Mouse (Mus musculus) mouse trophoblast stem cell (cell line): ENCODE measurements around the gene Xkr7.

Experiments used
- in situ Hi-C, 2 experiments: fragments of 300-500 bp; cut with MseI, MboI; formaldehyde crosslinking; loops; 2 replicates in 1 of 2; 3 replicates in 1 of 2; pipeline ENCODE4 v1.15.1; 2025

Gene Xkr7

DNA sequence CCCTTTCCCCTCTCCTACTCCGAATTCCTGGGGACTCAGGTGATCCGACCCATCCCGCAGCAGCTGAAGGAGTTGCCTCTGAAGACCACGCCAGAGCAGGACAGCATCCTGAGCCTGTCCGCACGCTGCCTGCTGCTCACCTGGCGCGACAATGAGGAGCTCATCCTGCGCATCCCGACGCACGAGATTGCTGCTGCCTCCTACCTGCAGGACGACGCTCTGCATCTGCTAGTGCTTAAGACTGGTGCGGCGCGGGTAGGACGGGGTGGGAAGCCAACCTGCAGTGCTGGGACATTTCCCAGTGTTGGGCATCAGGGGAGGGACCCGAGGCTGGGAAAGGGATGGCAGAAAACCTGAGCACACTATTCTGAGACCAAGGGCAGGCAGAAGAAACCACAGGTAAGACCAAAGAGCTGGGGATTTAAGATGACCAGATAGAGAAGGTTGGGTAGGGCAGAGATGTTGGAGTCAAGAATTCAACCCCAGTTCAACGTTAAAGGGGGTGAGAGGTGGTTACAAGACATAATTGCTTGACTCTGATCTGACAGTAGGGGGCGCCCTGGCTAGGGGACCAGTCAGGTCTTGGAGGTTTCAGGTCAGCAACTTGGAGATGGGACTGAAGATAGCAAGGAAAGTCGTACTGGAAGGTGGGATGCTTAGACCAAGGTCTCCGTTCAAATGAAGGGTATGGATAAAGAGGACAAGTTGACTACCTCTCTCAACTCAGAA, 39.3 kb downstream of the Xkr7 start:
- in situ Hi-C loops = no loop called here

DNA sequence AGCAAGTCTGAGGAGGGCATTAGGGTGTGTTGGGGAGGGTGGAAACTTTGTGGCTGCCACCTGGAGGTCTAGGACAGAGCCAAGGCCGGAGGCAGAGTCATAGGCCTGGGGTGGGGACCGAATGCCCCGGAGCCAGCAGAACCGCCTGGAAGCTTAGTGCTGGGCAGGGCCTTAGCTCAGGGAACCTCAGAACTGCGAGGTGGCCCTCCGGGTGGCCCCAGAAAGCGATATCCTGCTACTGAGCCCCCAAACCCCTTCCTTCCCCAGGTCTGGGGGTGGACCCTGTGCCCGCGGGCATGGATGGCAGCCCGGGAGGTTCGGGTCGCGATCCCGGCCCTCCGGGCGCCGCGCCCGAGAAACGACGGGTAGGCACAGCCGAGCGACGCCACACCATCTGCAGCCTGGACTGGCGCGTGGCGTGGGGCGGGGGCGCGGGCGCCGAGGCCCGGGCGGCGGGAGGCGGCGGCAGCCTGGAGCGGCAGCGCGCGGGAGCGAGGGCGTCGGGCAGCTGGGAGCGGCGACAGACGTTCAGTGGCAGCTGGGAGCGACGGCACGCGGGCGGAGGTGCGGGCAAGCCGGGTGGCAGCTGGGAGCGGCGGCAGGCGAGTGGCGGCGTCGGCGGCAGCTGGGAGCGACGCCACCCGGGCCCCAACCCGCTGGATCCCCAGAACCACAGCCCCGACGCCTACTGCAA, 40.0 kb downstream of the Xkr7 start:
- in situ Hi-C loops = no loop called here

DNA sequence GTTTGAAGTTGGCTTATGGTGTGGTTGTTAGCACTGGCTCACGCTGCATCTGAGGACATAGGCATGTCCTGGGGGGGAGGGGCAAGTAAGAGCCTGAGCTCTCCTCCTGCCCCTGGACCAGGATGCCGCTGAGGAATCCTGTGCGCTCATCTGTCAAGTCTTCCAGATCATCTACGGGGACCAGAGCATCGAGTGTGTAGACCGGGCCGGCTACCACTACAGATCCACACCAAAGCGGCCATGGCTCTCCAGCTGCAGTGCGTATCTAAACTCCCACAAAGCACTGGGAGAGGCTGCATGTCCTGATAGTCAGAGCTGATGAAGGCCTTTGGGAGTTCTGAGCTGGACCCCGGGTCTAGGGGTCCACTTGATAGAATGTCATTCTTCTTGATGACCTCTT, 43.0 kb downstream of the Xkr7 start:
- in situ Hi-C loops = no loop called here

DNA sequence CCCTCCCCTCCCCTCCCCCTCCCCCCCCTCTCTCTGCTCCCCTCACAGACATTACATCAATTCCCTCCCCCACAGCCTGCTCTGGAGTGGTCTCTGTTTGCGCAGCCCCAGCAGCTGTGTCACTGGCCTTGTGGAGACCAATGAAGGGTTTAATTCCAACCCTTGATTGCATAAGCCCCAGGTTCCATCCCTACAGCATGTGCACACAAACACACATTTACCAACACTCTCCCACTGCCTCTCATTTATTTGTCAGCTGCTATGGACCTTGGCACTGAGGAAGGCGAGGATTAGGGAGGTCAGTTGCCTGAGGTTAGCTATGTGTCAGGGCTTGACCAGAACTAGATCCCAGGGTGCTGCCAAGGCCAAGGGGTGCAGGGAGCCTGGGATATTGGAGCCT, 44.3 kb downstream of the Xkr7 start:
- in situ Hi-C loops = no loop called here

DNA sequence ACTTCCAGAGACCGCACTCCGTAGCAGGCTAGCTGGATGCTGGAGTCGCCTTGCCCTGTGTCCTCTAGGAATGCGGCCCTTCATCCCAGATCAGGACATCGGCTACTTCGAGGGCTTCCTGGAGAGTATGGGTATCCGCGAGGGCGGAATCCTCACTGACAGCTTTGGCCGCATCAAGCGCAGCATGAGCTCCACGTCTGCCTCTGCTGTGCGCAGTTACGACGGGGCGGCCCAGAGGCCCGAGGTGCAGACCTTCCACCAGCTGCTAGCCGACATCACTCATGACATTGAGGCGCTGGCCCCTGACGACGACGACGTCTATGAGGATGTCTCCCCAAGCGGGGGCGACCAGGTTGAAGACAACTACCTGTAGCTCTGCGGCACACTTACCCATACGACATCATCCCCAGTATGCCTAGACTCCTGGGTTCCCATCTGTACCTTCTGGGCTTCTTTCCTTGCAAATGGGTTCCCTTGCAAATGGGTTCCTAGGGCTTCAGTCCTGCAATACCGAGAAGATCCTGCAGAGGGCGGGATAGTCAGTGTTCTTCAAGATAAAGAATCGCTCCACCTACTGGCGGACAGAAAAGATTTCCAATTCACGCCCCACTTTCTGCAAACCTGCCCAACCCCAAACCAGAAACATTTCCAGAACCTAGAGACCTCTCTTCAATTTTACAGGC, 49.3 kb downstream of the Xkr7 start:
- in situ Hi-C loops = loop anchor here (10.0 kb wide), 1 partner anchor 54 kb away; no protein-coding TSS in a partner anchor

DNA sequence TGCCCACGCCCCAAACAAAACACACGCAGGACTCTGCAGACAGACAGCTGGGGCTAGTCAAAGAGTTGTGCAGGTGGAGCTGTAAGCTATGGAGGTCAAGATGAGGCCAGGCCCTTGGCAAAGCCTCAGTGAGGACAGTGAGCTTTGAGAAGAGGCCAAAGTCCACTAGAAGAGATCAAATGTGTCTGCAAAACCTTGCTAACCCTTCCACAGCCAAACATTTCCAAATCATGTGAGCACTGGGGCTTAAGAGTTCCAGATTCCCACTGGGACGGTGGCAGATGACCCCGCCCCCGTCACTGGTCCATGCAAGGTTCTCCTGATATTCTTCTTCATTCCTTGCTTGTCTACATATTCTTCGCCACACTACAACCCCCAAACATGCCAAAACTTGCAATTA, 50.2 kb downstream of the Xkr7 start:
- in situ Hi-C loops = loop anchor here (10.0 kb wide), 1 partner anchor 53 kb away; no protein-coding TSS in a partner anchor

DNA sequence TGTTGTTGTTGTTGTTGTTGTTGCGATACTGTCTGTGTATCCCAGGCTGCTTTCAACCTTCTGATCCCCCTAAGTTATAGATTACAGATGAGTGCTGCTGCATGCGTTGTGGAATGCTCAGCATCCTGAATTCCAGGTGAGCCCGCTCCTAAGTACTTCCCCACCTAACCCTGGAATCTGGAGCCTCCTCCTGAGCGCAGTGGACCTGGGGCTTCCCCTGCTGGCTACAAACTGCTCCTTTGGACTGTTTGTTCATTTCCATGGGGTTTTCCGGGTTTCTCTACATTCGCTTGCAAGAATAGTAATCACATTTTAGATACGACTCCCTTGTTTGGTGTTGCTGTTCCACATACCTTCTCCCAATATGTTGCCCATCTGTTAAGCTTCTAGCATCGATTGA, 51.6 kb downstream of the Xkr7 start:
- in situ Hi-C loops = loop anchor here (10.0 kb wide), 1 partner anchor 52 kb away; no protein-coding TSS in a partner anchor

DNA sequence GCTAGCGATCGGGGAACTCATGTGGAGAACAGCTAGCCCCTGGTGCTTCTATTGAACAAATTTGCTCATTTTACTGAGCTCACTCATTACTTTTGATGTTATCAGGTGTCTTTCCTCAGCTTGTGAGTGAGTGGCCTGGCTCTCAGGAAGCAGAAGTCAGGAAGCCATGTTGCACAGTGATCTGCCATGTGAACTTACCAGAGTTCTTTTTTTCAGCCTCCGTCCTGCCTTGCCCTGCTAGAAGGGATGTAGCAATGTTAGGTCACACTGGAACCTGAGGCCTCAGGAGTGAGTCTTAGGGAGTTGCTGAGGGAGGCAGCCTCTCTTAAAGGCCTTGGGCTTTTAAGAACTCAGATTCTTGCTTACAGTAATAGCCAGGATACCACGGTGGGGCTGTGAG, 52.2 kb downstream of the Xkr7 start:
- in situ Hi-C loops = loop anchor here (10.0 kb wide), 1 partner anchor 51 kb away; no protein-coding TSS in a partner anchor

DNA sequence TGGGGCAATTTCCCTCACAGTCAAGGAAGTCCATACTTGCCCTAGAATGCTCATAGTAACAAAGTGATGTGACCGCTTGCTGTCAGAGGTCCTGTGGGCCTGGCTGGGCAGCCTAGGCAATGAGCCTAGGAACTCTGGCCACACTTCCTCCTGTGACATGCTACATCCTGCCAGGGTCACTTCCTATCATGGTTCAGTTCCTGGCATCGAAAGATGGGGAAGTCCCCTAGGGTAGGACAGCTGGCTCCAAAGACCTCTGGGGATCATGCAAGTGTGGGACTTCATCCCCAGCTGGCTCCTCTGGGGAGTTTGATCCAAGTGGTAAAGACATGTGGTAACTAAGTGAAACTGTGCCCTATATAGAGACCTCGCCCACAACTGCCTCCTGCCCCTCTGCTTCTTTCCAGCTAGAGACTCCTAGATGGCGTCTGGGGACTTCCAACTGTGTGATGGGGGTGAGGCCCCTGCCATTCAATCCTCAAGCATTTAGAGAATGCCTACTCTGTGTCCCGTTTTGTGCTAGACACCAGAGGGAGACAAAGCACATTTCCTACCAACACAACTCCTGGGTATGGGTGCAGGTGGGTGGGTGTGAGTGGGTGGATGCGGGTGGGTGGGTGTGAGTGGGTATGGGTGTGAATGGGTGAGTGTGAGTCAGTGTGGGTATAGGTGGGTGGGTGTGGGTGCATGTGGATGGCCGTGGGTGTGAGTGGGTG, 52.8 kb downstream of the Xkr7 start:
- in situ Hi-C loops = loop anchor here (10.0 kb wide), 1 partner anchor 50 kb away; no protein-coding TSS in a partner anchor

DNA sequence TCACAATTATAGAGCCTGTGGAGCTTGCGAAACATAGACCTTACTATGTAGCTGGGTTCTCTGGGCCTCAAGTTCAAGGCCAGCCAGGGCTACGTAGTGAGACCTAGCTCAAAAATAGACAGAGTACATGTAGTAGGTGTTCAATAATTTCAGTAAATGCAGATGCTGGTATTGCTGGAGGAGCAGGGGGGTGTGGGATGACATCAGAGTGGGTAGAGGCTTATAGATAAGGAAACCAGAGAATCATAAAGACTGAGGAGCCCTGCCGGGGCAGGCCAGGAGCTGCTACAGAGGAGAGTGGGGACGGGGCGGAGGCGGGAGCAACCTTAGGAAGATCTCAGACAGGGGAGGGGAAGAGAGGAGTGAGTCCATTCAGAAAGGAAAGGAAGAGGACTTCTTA, 53.9 kb downstream of the Xkr7 start:
- in situ Hi-C loops = loop anchor here (10.0 kb wide), 1 partner anchor 49 kb away; no protein-coding TSS in a partner anchor

DNA sequence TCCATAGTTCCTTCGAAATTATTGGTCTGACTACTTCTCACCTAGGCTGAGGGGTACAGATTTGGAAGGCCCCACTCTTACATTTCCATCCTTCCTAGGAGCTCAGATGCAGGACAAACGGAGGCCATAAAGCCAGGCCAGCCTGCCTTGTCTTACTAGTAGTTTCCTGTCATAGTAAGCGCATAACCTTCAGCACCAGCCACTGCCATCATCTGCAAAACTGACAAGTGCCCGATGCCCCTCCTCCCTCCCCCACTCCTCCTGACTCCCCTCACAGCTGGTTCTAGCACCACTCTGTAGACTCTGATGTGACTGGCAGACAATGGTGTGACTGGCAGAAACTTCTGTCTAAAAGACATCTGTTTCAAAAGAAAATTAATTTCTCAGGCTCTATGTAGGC, 54.5 kb downstream of the Xkr7 start:
- in situ Hi-C loops = loop anchor here (10.0 kb wide), 1 partner anchor 49 kb away; no protein-coding TSS in a partner anchor

DNA sequence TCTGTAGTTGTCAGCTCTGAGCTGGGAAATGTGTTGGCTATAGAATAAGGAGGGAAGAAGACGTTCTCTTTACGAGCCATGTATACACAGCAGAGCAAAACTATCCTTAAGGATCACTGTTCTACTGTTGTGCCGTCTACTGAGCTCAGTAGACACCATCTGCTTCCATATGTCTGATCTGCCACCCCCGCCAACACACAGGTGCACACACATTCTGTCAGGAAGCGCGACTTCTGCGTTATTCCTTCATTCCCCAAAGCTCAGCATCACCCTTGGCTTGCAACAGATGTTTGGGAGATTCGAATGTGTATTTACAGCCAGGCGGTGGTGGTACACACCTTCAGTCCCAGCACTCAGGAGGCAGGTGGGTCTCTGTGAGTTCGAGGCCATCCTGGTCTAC, 55.4 kb downstream of the Xkr7 start:
- in situ Hi-C loops = loop anchor here (10.0 kb wide), 1 partner anchor 48 kb away; no protein-coding TSS in a partner anchor

DNA sequence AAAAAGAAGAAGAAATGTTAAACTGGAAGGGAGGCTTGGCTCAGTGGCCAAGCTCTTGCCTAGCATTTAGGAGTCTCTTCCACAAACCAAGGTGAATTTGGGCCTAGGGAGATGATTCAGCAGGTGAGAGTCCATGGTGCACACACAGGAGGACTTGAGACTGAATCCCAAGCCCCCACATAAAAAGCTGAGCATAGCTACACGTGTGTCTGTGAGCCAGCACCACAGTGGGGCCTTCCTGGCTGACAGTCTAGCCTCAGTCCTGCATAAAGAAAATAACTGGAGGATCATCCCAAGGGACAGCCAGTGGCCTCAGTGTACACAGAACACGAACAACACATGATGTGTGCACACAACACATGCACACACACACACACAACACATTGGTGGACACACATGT, 57.7 kb downstream of the Xkr7 start:
- in situ Hi-C loops = loop anchor here (10.0 kb wide), 1 partner anchor 45 kb away; no protein-coding TSS in a partner anchor

DNA sequence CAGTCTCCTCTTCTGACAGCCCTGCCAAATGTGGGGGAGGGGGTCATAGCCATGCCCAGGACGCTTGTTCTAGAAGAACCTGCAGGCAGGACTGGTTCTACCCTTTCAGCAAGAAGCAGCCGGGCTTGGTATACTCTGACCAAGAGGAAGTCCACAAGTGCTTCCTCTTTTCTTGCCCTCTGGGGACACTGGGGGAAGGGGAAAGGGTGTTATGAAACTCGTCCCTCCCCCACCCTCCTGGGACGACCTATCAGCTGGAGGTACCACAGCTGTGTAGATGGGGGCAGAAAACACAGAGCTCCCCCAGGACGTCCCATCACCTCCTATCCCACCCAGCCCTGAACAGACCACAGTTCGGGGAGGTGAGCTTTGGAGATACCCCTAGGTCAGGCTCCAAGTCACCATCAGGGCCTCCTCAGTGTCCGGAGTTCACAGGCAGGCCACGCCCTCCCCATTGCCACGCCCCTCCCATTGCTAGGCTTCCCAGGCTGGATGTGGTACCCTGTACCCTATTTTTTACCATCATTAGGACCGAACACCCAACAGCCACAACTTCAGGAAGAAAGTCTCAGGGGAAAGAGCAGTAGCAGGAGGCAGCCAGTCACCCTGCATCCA, 59.0 kb downstream of the Xkr7 start:
- in situ Hi-C loops = no loop called here
